Mouse (Mus musculus): ENCODE results near the gene Chd2. TPM values are rescaled to one million over a fixed set of nuclear protein-coding genes. Genes with fewer than 3 reads are reported as not detected.

The Chd2 gene
- total and polyA plus RNA-seq, 2 experiments: 20.1 to 40.0 TPM

DNA sequence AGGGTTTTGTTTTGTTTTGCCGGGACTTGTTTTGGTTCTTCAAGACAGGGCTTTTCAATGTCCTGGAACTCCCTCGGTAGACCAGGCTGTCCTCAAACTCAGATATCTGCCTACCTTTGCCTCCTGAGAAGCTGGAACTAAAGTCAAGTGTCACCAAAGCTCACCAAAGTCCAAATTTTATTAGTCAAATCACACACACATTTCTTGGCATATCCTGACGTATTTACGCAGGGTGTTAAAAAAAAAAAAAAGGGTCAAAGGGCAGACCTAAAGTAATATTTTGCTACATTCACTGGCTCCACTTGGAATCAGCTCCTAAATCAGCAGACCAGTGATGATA, 5.8 kb downstream of the Chd2 start:
- H3K36me3 ChIP-seq (ENCODE audit: control insufficient read depth, insufficient read depth, low read length): peaks cover 7% of the 10 kb centered on the region
- H3K27ac ChIP-seq (replicated peaks; ENCODE audit: insufficient read depth, low read depth, low read length): peak overlapping the region; percentile 89
- peaks cover 34% of the 10 kb centered on the region for H3K4me1 ChIP-seq (ENCODE audit: control insufficient read depth, insufficient read depth, low read length)
- H3K27me3 ChIP-seq (ENCODE audit: control insufficient read depth, insufficient read depth, low read length): no peaks in the 10 kb centered on the region
- 6% methylated on average over 4 of the region's 4 CpGs for WGBS
- no peak overlapping the region; the same call in 1 of the 2 replicates for H3K9ac ChIP-seq (ENCODE audit: low read depth, low read length)
- peak; percentile 89 for DNase-seq (ENCODE audit: extremely low read depth, low read depth, low spot score)
- peaks cover 37% of the 10 kb centered on the region; the same call in 1 of the 2 replicates for H3K79me2 ChIP-seq (ENCODE audit: control insufficient read depth, insufficient read depth, low read length)
- H3K4me3 ChIP-seq (ENCODE audit: insufficient read depth, low read depth, low read length): 0 out of 2 replicates have a peak overlapping the region, but pooled peaks have one; percentile 20
- no peak for TF ChIP-seq POLR2A (IDR thresholded peaks at IDR 0.05; ENCODE audit: extremely low read depth, insufficient read depth, low read length)
- TF ChIP-seq CTCF (IDR thresholded peaks at IDR 0.05; ENCODE audit: low read depth, low read length): no peak

DNA sequence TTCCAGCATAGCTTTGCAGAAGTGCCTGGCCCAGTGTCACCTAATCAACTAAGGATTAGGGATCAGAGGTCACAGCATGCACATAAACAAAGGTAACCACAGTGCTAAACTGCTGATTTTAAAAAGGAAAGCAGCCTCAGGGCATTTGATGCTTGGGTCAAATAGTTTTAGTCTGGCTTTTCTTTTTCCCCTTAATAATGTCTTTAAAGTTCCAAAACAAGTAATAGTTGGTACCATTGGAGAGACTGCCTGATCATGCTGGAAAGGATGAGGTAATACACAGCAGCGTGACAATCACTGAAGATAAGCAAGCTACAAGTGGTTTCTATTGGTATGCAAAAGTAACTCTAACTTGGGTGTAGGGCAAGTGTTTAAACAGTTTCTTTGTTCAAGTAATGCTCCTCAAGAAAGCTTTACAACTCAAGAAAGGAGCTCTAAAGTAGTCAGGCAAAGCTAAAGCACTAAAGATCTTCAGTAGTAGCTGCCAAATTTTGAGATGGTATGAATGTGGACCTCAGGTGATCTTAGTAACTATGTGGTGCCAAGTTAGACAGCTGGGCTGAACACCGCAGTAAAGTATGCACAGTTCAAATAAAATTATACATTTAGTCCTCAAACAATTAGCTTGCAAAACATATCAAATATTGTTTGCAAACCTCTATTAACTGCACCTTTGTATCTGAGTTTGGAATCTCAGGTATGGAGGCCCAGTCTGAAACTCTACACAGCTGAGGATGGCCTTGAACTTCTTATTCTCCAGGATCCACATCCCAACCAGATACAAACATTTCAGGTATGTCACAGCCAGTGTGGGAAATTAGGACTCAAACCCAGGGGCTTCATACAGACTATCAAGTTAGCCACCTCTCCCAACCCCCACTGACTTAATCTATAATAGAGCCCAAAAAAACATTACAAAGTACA, 6.4 kb downstream of the Chd2 start:
- DNase-seq (ENCODE audit: extremely low read depth, low read depth, low spot score): peak; percentile 69
- WGBS: 19% methylated on average over 2 of the region's 2 CpGs
- peaks cover 43% of the 10 kb centered on the region; the same call in 1 of the 2 replicates for H3K79me2 ChIP-seq (ENCODE audit: control insufficient read depth, insufficient read depth, low read length)
- H3K27me3 ChIP-seq (ENCODE audit: control insufficient read depth, insufficient read depth, low read length): no peaks in the 10 kb centered on the region
- no peak for TF ChIP-seq POLR2A (IDR thresholded peaks at IDR 0.05; ENCODE audit: extremely low read depth, insufficient read depth, low read length)
- no peak for TF ChIP-seq CTCF (IDR thresholded peaks at IDR 0.05; ENCODE audit: low read depth, low read length)
- H3K9ac ChIP-seq (ENCODE audit: low read depth, low read length): peak overlapping the region; percentile 36; the same call in 1 of the 2 replicates
- peak overlapping the region; percentile 33; the same call in 1 of the 2 replicates for H3K4me3 ChIP-seq (ENCODE audit: insufficient read depth, low read depth, low read length)
- H3K36me3 ChIP-seq (ENCODE audit: control insufficient read depth, insufficient read depth, low read length): peaks cover 7% of the 10 kb centered on the region
- peaks cover 37% of the 10 kb centered on the region for H3K4me1 ChIP-seq (ENCODE audit: control insufficient read depth, insufficient read depth, low read length)
- H3K27ac ChIP-seq (replicated peaks; ENCODE audit: insufficient read depth, low read depth, low read length): peak overlapping the region; percentile 89

DNA sequence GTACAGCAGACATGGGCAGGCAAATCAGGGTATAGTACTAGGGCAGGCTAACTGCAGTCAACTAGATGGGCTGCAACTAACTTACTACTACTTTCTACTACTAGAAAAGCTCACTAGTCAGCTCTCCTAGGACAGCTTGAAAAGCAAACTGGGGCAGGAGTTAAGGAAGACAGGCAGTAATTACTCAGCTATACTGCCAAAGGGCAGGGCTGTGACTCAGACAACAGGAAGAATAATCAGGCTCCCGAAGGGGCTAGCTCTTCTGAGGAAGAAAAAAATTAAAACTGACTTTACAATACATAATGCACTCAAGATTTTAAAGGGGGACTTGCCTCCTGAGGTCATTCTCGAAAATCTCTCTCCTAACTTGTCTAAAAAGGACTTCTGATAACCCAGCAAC, 8.2 kb downstream of the Chd2 start:
- Histone ChIP-seq H3K27ac (replicated peaks; ENCODE audit: insufficient read depth, low read depth, low read length) (peak overlapping the region; percentile 36), H3K27me3 (ENCODE audit: control insufficient read depth, insufficient read depth, low read length) (no peaks in the 10 kb centered on the region), H3K9ac (ENCODE audit: low read depth, low read length) (peak overlapping the region; percentile 50), H3K4me3 (ENCODE audit: insufficient read depth, low read depth, low read length) (no peak overlapping the region), H3K36me3 (ENCODE audit: control insufficient read depth, insufficient read depth, low read length) (peaks cover 16% of the 10 kb centered on the region), H3K79me2 (ENCODE audit: control insufficient read depth, insufficient read depth, low read length) (peaks cover 54% of the 10 kb centered on the region; the same call in 1 of the 2 replicates), H3K4me1 (ENCODE audit: control insufficient read depth, insufficient read depth, low read length) (peaks cover 44% of the 10 kb centered on the region)
- TF ChIP-seq POLR2A (IDR thresholded peaks at IDR 0.05; ENCODE audit: extremely low read depth, insufficient read depth, low read length): no peak
- TF ChIP-seq CTCF (IDR thresholded peaks at IDR 0.05; ENCODE audit: low read depth, low read length): no peak
- no peak for DNase-seq (ENCODE audit: extremely low read depth, low read depth, low spot score)
- 30% methylated on average over 2 of the region's 2 CpGs for WGBS

DNA sequence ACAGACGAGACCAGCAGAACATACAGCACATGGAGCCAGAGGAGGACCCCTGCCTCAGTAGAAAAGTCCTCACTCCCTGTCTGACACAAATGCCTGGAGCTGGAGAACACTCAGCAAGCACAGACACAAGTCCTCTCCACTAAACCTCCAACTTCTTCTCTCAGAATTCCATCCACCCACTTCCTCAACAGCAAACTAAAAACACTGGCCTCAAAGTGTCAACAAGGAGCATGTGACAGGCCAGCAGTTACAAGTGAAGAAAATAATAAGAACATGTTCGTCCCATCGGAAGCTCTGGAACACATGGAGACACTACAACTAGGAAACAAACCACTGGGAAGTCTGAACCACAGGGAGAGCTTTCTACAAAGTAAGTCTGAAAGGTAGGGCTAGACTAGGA, 8.7 kb downstream of the Chd2 start:
- no peak for TF ChIP-seq CTCF (IDR thresholded peaks at IDR 0.05; ENCODE audit: low read depth, low read length)
- no peak for TF ChIP-seq POLR2A (IDR thresholded peaks at IDR 0.05; ENCODE audit: extremely low read depth, insufficient read depth, low read length)
- no peak overlapping the region for H3K4me3 ChIP-seq (ENCODE audit: insufficient read depth, low read depth, low read length)
- H3K79me2 ChIP-seq (ENCODE audit: control insufficient read depth, insufficient read depth, low read length): peaks cover 56% of the 10 kb centered on the region; the same call in 1 of the 2 replicates
- H3K27me3 ChIP-seq (ENCODE audit: control insufficient read depth, insufficient read depth, low read length): no peaks in the 10 kb centered on the region
- no peak overlapping the region; the same call in 1 of the 2 replicates for H3K9ac ChIP-seq (ENCODE audit: low read depth, low read length)
- WGBS: 20% methylated on average over 3 of the region's 3 CpGs
- H3K27ac ChIP-seq (replicated peaks; ENCODE audit: insufficient read depth, low read depth, low read length): peak overlapping the region; percentile 36
- H3K4me1 ChIP-seq (ENCODE audit: control insufficient read depth, insufficient read depth, low read length): peaks cover 45% of the 10 kb centered on the region
- DNase-seq (ENCODE audit: extremely low read depth, low read depth, low spot score): peak; percentile 57
- H3K36me3 ChIP-seq (ENCODE audit: control insufficient read depth, insufficient read depth, low read length): peaks cover 16% of the 10 kb centered on the region

DNA sequence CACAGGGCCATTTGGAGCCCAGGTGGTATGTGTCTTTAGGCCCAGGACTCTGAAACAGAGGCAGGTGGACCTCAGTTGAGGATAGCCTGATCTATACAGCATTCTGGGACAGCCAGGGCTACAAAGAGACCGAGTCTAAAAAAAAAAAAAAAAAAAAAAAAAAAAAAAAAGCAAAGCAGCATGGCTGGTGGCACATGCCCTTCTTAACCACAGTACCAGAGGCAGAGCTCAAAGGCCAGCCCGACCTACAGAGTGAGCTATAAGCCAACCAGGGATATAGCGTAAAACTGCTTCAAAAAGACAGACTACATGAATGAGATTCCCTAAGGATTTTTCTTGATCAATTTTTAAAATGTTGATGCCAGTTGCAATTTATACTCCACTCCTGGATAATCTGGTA, 9.5 kb downstream of the Chd2 start:
- no peak overlapping the region for H3K9ac ChIP-seq (ENCODE audit: low read depth, low read length)
- peaks cover 61% of the 10 kb centered on the region; the same call in 1 of the 2 replicates for H3K79me2 ChIP-seq (ENCODE audit: control insufficient read depth, insufficient read depth, low read length)
- no peak overlapping the region for H3K27ac ChIP-seq (replicated peaks; ENCODE audit: insufficient read depth, low read depth, low read length)
- H3K36me3 ChIP-seq (ENCODE audit: control insufficient read depth, insufficient read depth, low read length): peaks cover 16% of the 10 kb centered on the region
- peaks cover 45% of the 10 kb centered on the region for H3K4me1 ChIP-seq (ENCODE audit: control insufficient read depth, insufficient read depth, low read length)
- H3K4me3 ChIP-seq (ENCODE audit: insufficient read depth, low read depth, low read length): no peak overlapping the region
- no peaks in the 10 kb centered on the region for H3K27me3 ChIP-seq (ENCODE audit: control insufficient read depth, insufficient read depth, low read length)
- no peak for DNase-seq (ENCODE audit: extremely low read depth, low read depth, low spot score)
- WGBS: 70% methylated on average over 3 of the region's 3 CpGs
- no peak for TF ChIP-seq POLR2A (IDR thresholded peaks at IDR 0.05; ENCODE audit: extremely low read depth, insufficient read depth, low read length)
- TF ChIP-seq CTCF (IDR thresholded peaks at IDR 0.05; ENCODE audit: low read depth, low read length): no peak

Data from liver, adult 2 months (tissue).